In the genomic region with DNA sequence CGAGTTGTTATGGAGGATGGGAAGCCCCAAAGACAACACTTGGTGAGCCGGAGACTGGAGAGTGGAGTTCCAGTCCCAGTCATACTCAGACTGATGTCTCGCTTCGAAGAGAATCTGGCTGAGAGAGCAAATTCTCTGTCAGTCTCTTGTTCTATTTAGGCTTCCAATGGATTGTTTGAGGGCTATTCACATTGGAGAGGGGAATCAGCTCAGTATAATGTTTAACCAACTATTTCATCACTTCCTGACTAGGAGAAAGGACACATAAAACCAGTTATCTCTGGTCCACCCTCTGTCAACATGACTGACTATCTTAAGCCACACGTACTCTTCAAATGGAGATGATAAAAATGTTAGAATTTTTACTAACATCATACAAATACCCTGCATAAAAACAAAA, we compare ENCODE assay signal across 18 mouse cellular contexts.
DNase-seq lines count a peak whose midpoint lies in the region; ATAC-seq lines count a peak whose summit lies in the region.
"Had no signal": no experiment of that assay in that cellular context is flagged by ENCODE, and none has a peak within 500 bp of the region (broad histone marks: within the 10 kb centered on the region; RNA-seq: fewer than 3 reads in every experiment).

No protein-coding gene starts in this region.

- no peaks in the 10 kb centered on the region for H3K27me3 ChIP-seq in liver, embryonic 11.5 days (replicated peaks; ENCODE audit: control insufficient read depth, insufficient read depth, low read length)
- H3K27me3 ChIP-seq: heart, embryonic 15.5 days; kidney, embryonic 15.5 days; midbrain, embryonic 12.5 days; stomach, embryonic 15.5 days had no signal

- no peak overlapping the region for H3K4me3 ChIP-seq in liver, embryonic 11.5 days (ENCODE audit: low read depth, low read length)
- no peak overlapping the region for H3K4me3 ChIP-seq in macrophage (ENCODE audit: inconsistent target)
- H3K4me3 ChIP-seq: heart, embryonic 15.5 days; kidney, embryonic 15.5 days; limb, embryonic 10.5 days; midbrain, embryonic 12.5 days; stomach, embryonic 15.5 days had no signal

- no peak overlapping the region for H3K4me2 ChIP-seq in liver, embryonic 11.5 days
- H3K4me2 ChIP-seq: heart, embryonic 15.5 days; kidney, embryonic 15.5 days; midbrain, embryonic 12.5 days; stomach, embryonic 15.5 days had no signal

- 57% methylated on average over 5 of the region's 5 CpGs for WGBS in liver, embryonic 11.5 days
- WGBS in macrophage (ENCODE audit: missing documents), result 72% methylated on average over 5 of the region's 5 CpGs

- no peak overlapping the region for H3K9ac ChIP-seq in liver, embryonic 11.5 days (ENCODE audit: low read depth, low read length)
- H3K9ac ChIP-seq: heart, embryonic 15.5 days; kidney, embryonic 15.5 days; midbrain, embryonic 12.5 days; stomach, embryonic 15.5 days had no signal

- H3K79me2 ChIP-seq in macrophage (ENCODE audit: inconsistent target), result no peaks in the 10 kb centered on the region

- H3K36me3 ChIP-seq in liver, embryonic 11.5 days (ENCODE audit: control insufficient read depth, insufficient read depth, low read length), result no peaks in the 10 kb centered on the region
- H3K36me3 ChIP-seq in macrophage (ENCODE audit: inconsistent target), result no peaks in the 10 kb centered on the region
- H3K36me3 ChIP-seq: heart, embryonic 15.5 days; kidney, embryonic 15.5 days; limb, embryonic 10.5 days; midbrain, embryonic 12.5 days; stomach, embryonic 15.5 days had no signal

- peaks cover 22% of the 10 kb centered on the region for H3K4me1 ChIP-seq in liver, embryonic 11.5 days (replicated peaks; ENCODE audit: control insufficient read depth, insufficient read depth, low read length)
- H3K4me1 ChIP-seq: heart, embryonic 15.5 days; kidney, embryonic 15.5 days; limb, embryonic 10.5 days; midbrain, embryonic 12.5 days; stomach, embryonic 15.5 days had no signal

- H3K9me3 ChIP-seq in liver, embryonic 11.5 days (ENCODE audit: control insufficient read depth, low read length), result no peaks in the 10 kb centered on the region
- H3K9me3 ChIP-seq: heart, embryonic 15.5 days; kidney, embryonic 15.5 days; limb, embryonic 10.5 days; midbrain, embryonic 12.5 days; stomach, embryonic 15.5 days had no signal

- no peak for DNase-seq in liver, embryonic 11.5 days (ENCODE audit: low spot score)
- peak; percentile 29 for DNase-seq in yolk sac, embryonic 10.5 days (ENCODE audit: low spot score)
- DNase-seq in right cerebral cortex, postnatal 25 days, result no peak
- no peak for DNase-seq in kidney, adult 11 months
- DNase-seq in heart, adult 11 months, result no peak
- DNase-seq: cerebellum, adult 2 months; cerebellum, postnatal 36 days; heart, adult 18-20 months; kidney, postnatal 4 days; lung, adult 2 months; right cerebral cortex, postnatal 14 days had no signal

- H3K27ac ChIP-seq in liver, embryonic 11.5 days (ENCODE audit: low read depth, low read length), result no peak overlapping the region
- 0 out of 2 replicates have a peak overlapping the region, but pooled peaks have one; percentile 17 for H3K27ac ChIP-seq in macrophage
- H3K27ac ChIP-seq: heart, embryonic 15.5 days; kidney, embryonic 15.5 days; limb, embryonic 10.5 days; midbrain, embryonic 12.5 days; stomach, embryonic 15.5 days had no signal

- 0 out of 2 replicates have a peak, but pooled peaks have one; percentile 31 for ATAC-seq in common myeloid progenitor, adult 5-6 weeks (replicated peaks; ENCODE audit: low read depth, poor library complexity, severe bottlenecking)
- peak; percentile 68 for ATAC-seq in liver, embryonic 11.5 days (replicated peaks; ENCODE audit: low FRiP score)
